Mouse (Mus musculus): ENCODE measurements at regions not wholly inside any gene's neighbourhood (a gene's known extent, or its start where the extent isn't known, plus 50 kb on each side); places are given as distances from the start of the nearest gene placed in this dataset.
A peak's percentile ranks its signal among the peaks of the same experiment; 100 is the strongest.

GRCm38 (mm10) chr3:52195486-52195885, 72.7 kb upstream of the Foxo1 start:
- intact Hi-C loops (cut with DNase I; ENCODE audit: low total_unique reads) = loop anchor here (5.0 kb wide), 1 partner anchor 493 kb away; no protein-coding TSS in a partner anchor
- DNase-seq = no peak

GRCm38 (mm10) chr3:52196047-52196935, 71.8 kb upstream of the Foxo1 start:
- DNase-seq = peak; percentile 76
- intact Hi-C loops (cut with DNase I; ENCODE audit: low total_unique reads) = loop anchor here (5.0 kb wide), 1 partner anchor 494 kb away; no protein-coding TSS in a partner anchor

- DNase-seq = no peak
- intact Hi-C loops (cut with DNase I; ENCODE audit: low total_unique reads) = loop anchor here (5.0 kb wide), 1 partner anchor 495 kb away; no protein-coding TSS in a partner anchor
Observed at GRCm38 (mm10) chr3:52196936-52197246, 71.2 kb upstream of the Foxo1 start.

GRCm38 (mm10) chr3:52197982-52198750, 70.0 kb upstream of the Foxo1 start:
- peak; percentile 41 for DNase-seq

GRCm38 (mm10) chr3:52198751-52199738, 69.1 kb upstream of the Foxo1 start:
- DNase-seq = no peak
- intact Hi-C loops (cut with DNase I; ENCODE audit: low total_unique reads) = loop anchor here (5.0 kb wide), 1 partner anchor 497 kb away; no protein-coding TSS in a partner anchor

More at GRCm38 (mm10) chr3:52197982-52198750, 70.0 kb upstream of the Foxo1 start:
- intact Hi-C loops (cut with DNase I; ENCODE audit: low total_unique reads) = loop anchor here (5.0 kb wide), 1 partner anchor 496 kb away; no protein-coding TSS in a partner anchor

GRCm38 (mm10) chr3:52200106-52200505, 68.0 kb upstream of the Foxo1 start:
- no peak for DNase-seq
- intact Hi-C loops (cut with DNase I; ENCODE audit: low total_unique reads) = no loop called here

- no peak for DNase-seq
- intact Hi-C loops (cut with DNase I; ENCODE audit: low total_unique reads) = no loop called here
Observed at GRCm38 (mm10) chr3:52210556-52211302, 57.4 kb upstream of the Foxo1 start.

- no peak for DNase-seq
- intact Hi-C loops (cut with DNase I; ENCODE audit: low total_unique reads) = no loop called here
Observed at GRCm38 (mm10) chr3:52211303-52211695, 56.8 kb upstream of the Foxo1 start.

- intact Hi-C loops (cut with DNase I; ENCODE audit: low total_unique reads) = no loop called here
Observed at GRCm38 (mm10) chr3:52214114-52214513, 54.0 kb upstream of the Foxo1 start.

GRCm38 (mm10) chr3:52215083-52215482, 53.1 kb upstream of the Foxo1 start:
- DNase-seq = no peak

More at GRCm38 (mm10) chr3:52214114-52214513, 54.0 kb upstream of the Foxo1 start:
- no peak for DNase-seq

More at GRCm38 (mm10) chr3:52215083-52215482, 53.1 kb upstream of the Foxo1 start:
- intact Hi-C loops (cut with DNase I; ENCODE audit: low total_unique reads) = no loop called here

All from gastrocnemius, postnatal 14 days (tissue).